Mouse (Mus musculus): Measurements from ENCODE around the gene Jade2. TPM values are rescaled to one million over a fixed set of nuclear protein-coding genes. Genes with fewer than 3 reads are reported as not detected.

Gene Jade2
- polyA plus RNA-seq (2017; shearing (Covaris generic)): 1 to 10 TPM; 3.8 to 6.3 TPM

GRCm38 (mm10) chr11:51857081-51857671, at the start of gene Jade2:
Jade2 (minus strand) TSS chr11:51857653.

Other genes starting within 250 kb of the Jade2 start
- gene Nhp2, start 237.9 kb downstream of the Jade2 start, polyA plus RNA-seq (2017; shearing (Covaris generic)): 100 to 1,000 TPM in 1 of 2 experiments, 10 to 100 TPM in 1; 99.3 to 126 TPM
- gene Rmnd5b, start 221.8 kb downstream of the Jade2 start, polyA plus RNA-seq (2017; shearing (Covaris generic)): 10 to 100 TPM; 90.2 to 92.9 TPM
- 10 to 100 TPM in 1 of 2 experiments, 1 to 10 TPM in 1; 3.6 to 10.5 TPM for gene N4bp3, start 206.8 kb downstream of the Jade2 start, polyA plus RNA-seq (2017; shearing (Covaris generic))
- gene D930048N14Rik, start 206.7 kb downstream of the Jade2 start, polyA plus RNA-seq (2017; shearing (Covaris generic)): 1 to 10 TPM in 1 of 2 experiments, under 1 TPM in 1; 0.69 to 2.3 TPM
- 10 to 100 TPM; 14.8 to 17.9 TPM for gene 0610009B22Rik, start 168.8 kb downstream of the Jade2 start, polyA plus RNA-seq (2017; shearing (Covaris generic))
- 10 to 100 TPM; 28.4 to 40.0 TPM for gene Sec24a, start 94.0 kb downstream of the Jade2 start, polyA plus RNA-seq (2017; shearing (Covaris generic))
- gene Sar1b, start 94.0 kb downstream of the Jade2 start, polyA plus RNA-seq (2017; shearing (Covaris generic)): 100 to 1,000 TPM; 114 to 153 TPM
- 100 to 1,000 TPM; 125 to 137 TPM for gene Cdkn2aipnl, start 110.0 kb upstream of the Jade2 start, polyA plus RNA-seq (2017; shearing (Covaris generic))
- gene Ube2b, start 143.1 kb upstream of the Jade2 start, polyA plus RNA-seq (2017; shearing (Covaris generic)): 100 to 1,000 TPM; 278 to 341 TPM
- 1 to 10 TPM; 5.6 to 6.0 TPM for gene Cdkl3, start 146.6 kb upstream of the Jade2 start, polyA plus RNA-seq (2017; shearing (Covaris generic))
- 100 to 1,000 TPM; 112 to 117 TPM for gene Ppp2ca, start 241.0 kb upstream of the Jade2 start, polyA plus RNA-seq (2017; shearing (Covaris generic))

Measured in activated CD4-positive, CD25-positive, alpha-beta regulatory T cell (primary cell).